Mouse (Mus musculus) liver, embryonic 16.5 days (tissue): ENCODE results near the gene Spata32. TPM values are rescaled to one million over a fixed set of nuclear protein-coding genes. Genes with fewer than 3 reads are reported as not detected.

Experiments
- ATAC-seq: fragments of 200-750 bp; cut with Nextera tagmentation; 2 replicates; pipeline ENCODE4 v1.8.0; 2017; ENCODE audit warnings: low read depth, mild to moderate bottlenecking, moderate number of reproducible peaks, moderate library complexity
- H3K27ac ChIP-seq: fragments of 300-500 bp; sonication (generic); 2 replicates; pipeline ENCODE4 v1.5.1; 2014; ENCODE audit warnings: mild to moderate bottlenecking, low read length
- H3K27me3 ChIP-seq: fragments of 300-500 bp; sonication (generic); 2 replicates; pipeline ENCODE4 v1.6.1; 2014; ENCODE audit warnings: low read depth, low read length, mixed read lengths; ENCODE audit not compliant: control insufficient read depth, insufficient read depth
- H3K36me3 ChIP-seq: fragments of 300-500 bp; sonication (generic); 2 replicates; pipeline ENCODE4 v1.6.1; 2014; ENCODE audit warnings: mild to moderate bottlenecking; ENCODE audit not compliant: control insufficient read depth, insufficient read depth
- H3K4me1 ChIP-seq: fragments of 300-500 bp; sonication (generic); 2 replicates; pipeline ENCODE4 v1.6.1; 2014; ENCODE audit warnings: low read depth, low read length, mixed read lengths; ENCODE audit not compliant: control insufficient read depth
- H3K4me2 ChIP-seq: fragments of 300-500 bp; sonication (generic); 2 replicates; pipeline ENCODE4 v1.6.1; 2014; ENCODE audit warnings: low read depth, low read length, mixed read lengths
- H3K4me3 ChIP-seq: fragments of 300-500 bp; sonication (generic); 2 replicates; pipeline ENCODE4 v1.5.1; 2014; ENCODE audit warnings: low read depth, mild to moderate bottlenecking, low read length
- H3K9ac ChIP-seq: fragments of 300-500 bp; sonication (generic); 2 replicates; pipeline ENCODE4 v1.6.1; 2014; ENCODE audit warnings: low read depth, low read length
- H3K9me3 ChIP-seq: fragments of 300-500 bp; sonication (generic); replicated peaks from 2 replicates; pipeline ENCODE4 v1.6.1; 2016; ENCODE audit warnings: low read length; ENCODE audit not compliant: control insufficient read depth
- WGBS: fragments of 180-500 bp; shearing (Covaris S2); extraction: QIAGEN DNeasy Blood & Tissue Kit; methylation state at CpG from one replicate; pipeline ENCODE4 v1.1.7; 2014; ENCODE audit not compliant: insufficient replicate concordance; 5-methylcytosine and 5-hydroxymethylcytosine counted together
- polyA plus RNA-seq: library from polyadenylated mRNA; unstranded; fragments of >200 nt; fragmentation: Nextera tagmentation; extraction: Ambion mirVana; gene quantifications from 2 replicates; pipeline ENCODE4 v1.2.1, GENCODE M21; 2015

The Spata32 gene
- polyA plus RNA-seq, 1 experiment from 2014 or later, result not detected

DNA sequence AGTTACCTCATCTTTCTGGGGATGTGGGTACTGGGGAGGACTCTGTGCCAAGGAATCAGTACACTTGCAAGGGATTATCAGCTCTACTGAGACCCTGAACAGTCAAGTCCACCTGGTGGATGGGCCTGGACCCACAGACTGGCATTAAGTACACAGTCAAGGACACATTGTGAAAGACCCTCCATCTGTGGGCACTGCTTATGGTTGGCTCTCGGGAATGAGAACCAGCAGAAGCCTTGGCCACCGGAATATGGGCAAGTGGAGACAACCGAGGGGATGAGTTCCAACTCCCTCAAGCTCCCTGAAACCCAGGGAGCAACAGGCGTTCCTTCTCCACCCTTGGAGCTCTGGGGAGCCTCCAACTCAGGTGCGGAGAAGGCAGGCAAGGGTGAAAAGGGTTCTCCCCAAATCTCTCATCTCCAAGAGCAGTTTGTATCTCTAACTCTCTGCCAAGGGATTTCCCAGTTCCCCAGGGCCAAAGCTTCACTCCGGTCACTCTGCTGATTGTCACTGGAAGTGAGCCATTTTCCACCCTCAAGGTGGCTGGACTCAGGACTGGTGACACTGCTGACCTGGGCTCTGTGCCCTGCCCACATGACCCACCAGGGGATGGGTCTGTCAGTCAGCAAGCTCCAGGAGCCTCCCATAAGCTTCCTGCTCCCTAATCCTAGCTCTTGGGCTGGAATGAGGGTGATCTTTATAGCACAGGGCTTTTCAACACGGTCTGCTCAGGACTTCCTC is 43.6 kb upstream of the Spata32 start:
- ATAC-seq, result no peak
- peaks cover 9% of the 10 kb centered on the region for H3K4me1 ChIP-seq
- H3K9ac ChIP-seq, result no peak overlapping the region
- H3K4me2 ChIP-seq, result no peak overlapping the region
- H3K4me3 ChIP-seq, result no peak overlapping the region
- 62% methylated on average over 7 of the region's 7 CpGs for WGBS
- H3K27ac ChIP-seq, result peak overlapping the region; percentile 27; the same call in 1 of the 2 replicates
- H3K27me3 ChIP-seq, result no peaks in the 10 kb centered on the region
- no peaks in the 10 kb centered on the region for H3K9me3 ChIP-seq
- no peaks in the 10 kb centered on the region for H3K36me3 ChIP-seq

DNA sequence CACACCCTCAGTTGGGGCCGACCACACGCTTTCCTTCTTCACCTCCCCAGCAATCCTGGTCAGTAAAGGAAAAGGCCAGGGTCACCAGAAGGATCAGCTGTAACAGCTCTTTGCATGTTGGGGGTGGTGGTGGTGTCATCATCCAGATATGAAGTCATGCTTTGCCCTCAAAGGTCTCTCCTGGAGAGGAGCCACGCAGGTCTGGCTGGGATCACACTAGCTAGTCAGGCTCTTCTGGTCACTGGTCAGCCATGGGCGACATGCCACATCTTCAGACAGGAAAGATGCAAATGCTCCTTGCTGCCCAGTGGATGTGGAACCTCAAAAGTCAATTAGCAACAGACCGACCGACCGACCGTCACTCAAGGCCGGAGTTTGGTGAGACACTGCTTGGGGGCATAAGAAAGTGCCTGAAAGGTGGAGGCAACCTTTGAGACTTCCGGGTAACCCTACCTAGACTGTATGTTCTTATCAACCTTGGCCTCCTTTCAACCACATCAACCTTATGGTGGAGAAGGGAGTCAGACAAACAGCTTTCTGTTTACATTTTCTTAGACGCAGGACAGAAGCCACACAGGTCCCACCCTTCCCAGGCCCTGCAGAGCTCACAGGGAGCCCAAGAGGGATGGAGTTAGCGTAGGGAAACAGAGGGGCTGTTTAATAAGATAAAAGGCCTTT is 42.4 kb upstream of the Spata32 start:
- Histone ChIP-seq H3K27ac (no peak overlapping the region), H3K4me3 (no peak overlapping the region), H3K36me3 (no peaks in the 10 kb centered on the region), H3K4me1 (peaks cover under 1% of the 10 kb centered on the region), H3K4me2 (no peak overlapping the region), H3K27me3 (no peaks in the 10 kb centered on the region), H3K9ac (no peak overlapping the region), H3K9me3 (no peaks in the 10 kb centered on the region)
- WGBS, result 66% methylated on average over 12 of the region's 12 CpGs
- no peak for ATAC-seq

DNA sequence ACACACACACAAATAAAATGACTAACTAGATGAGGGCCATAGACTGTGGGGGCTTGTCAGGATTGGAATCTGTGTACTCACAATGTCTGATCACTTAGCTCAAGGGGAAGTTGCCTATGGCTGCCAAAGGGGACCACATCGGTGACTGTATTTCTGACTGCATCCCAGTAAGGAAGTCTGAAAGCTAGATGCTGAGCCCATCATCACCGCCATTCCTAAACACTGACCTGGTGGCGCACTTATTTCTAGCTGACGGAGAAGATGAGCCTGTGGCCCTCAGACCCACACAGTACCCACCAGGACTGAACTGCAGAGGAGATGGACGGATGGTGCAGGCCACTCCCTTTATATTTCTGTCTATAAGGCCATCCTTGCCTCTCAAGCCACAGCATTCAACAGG is 41.8 kb upstream of the Spata32 start:
- H3K36me3 ChIP-seq, result no peaks in the 10 kb centered on the region
- WGBS, result 73% methylated on average over 5 of the region's 5 CpGs
- H3K27ac ChIP-seq, result no peak overlapping the region

GRCm38 (mm10) chr11:103257938-103258481 is 39.8 kb upstream of the Spata32 start:
- H3K9me3 ChIP-seq, result no peaks in the 10 kb centered on the region
- no peak for ATAC-seq
- H3K27ac ChIP-seq, result no peak overlapping the region
- H3K9ac ChIP-seq, result no peak overlapping the region
- H3K27me3 ChIP-seq, result no peaks in the 10 kb centered on the region
- 33% methylated on average over 4 of the region's 4 CpGs for WGBS
- no peaks in the 10 kb centered on the region for H3K36me3 ChIP-seq
- no peak overlapping the region for H3K4me2 ChIP-seq
- no peaks in the 10 kb centered on the region; the same call in 1 of the 2 replicates for H3K4me1 ChIP-seq
- H3K4me3 ChIP-seq, result no peak overlapping the region

More for the DNA sequence above, 41.8 kb upstream of the Spata32 start:
- no peaks in the 10 kb centered on the region for H3K27me3 ChIP-seq
- no peaks in the 10 kb centered on the region; the same call in 1 of the 2 replicates for H3K4me1 ChIP-seq
- H3K9ac ChIP-seq, result no peak overlapping the region
- no peak overlapping the region for H3K4me3 ChIP-seq
- no peak for ATAC-seq
- no peaks in the 10 kb centered on the region for H3K9me3 ChIP-seq
- H3K4me2 ChIP-seq, result no peak overlapping the region

- H3K36me3 ChIP-seq, result no peaks in the 10 kb centered on the region
- no peak overlapping the region for H3K4me3 ChIP-seq
- no peaks in the 10 kb centered on the region for H3K4me1 ChIP-seq
- no peak overlapping the region for H3K4me2 ChIP-seq
- WGBS, result 49% methylated on average over 5 of the region's 5 CpGs
- no peak overlapping the region for H3K9ac ChIP-seq
- H3K27me3 ChIP-seq, result no peaks in the 10 kb centered on the region
- H3K27ac ChIP-seq, result no peak overlapping the region
- no peak for ATAC-seq
- H3K9me3 ChIP-seq, result no peaks in the 10 kb centered on the region
Observed at GRCm38 (mm10) chr11:103253605-103254004, 35.4 kb upstream of the Spata32 start.

DNA sequence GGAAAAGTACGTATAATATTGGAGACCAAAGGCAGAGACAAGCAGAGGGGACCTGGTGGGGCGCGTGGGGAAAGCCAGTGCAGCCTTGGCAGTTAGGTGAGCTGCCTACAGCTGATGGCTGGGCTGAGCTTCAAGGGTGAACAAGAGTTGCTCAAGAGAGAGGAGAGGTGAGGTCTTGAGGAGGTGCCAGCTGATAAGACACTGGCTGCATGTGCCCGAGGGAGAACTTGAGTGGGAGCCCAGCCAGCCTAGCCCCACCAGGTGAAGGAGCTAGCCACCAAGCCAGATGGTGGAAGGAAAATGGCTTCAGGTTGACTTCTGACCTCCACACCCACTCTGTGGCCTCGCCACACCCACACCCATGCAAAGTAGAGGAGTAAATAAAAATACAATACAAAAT is 34.1 kb upstream of the Spata32 start:
- H3K4me3 ChIP-seq, result no peak overlapping the region
- H3K27me3 ChIP-seq, result no peaks in the 10 kb centered on the region
- H3K9ac ChIP-seq, result no peak overlapping the region
- H3K4me1 ChIP-seq, result no peaks in the 10 kb centered on the region
- no peak overlapping the region for H3K4me2 ChIP-seq
- H3K36me3 ChIP-seq, result no peaks in the 10 kb centered on the region
- H3K9me3 ChIP-seq, result no peaks in the 10 kb centered on the region
- no peak for ATAC-seq
- no peak overlapping the region for H3K27ac ChIP-seq
- 58% methylated on average over 5 of the region's 5 CpGs for WGBS

DNA sequence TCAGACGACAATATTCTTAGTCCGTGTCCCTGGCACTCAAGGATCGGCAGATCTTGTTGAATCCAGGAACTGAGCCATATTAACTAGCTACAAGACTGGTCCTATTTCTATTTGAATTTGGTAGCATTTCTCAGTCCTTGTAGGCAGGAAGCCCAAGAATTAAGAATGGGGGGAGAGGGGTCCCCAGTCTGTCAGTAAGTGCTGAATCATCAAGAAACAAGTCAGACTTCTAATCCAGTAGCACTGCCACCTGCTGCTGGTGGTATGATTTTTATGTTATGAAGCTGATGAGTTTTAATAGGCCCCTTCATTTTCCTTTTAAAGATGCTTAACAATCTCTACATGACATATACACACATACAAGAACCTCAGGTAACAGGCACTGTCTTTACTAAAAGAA is 32.1 kb upstream of the Spata32 start:
- no peak for ATAC-seq

DNA sequence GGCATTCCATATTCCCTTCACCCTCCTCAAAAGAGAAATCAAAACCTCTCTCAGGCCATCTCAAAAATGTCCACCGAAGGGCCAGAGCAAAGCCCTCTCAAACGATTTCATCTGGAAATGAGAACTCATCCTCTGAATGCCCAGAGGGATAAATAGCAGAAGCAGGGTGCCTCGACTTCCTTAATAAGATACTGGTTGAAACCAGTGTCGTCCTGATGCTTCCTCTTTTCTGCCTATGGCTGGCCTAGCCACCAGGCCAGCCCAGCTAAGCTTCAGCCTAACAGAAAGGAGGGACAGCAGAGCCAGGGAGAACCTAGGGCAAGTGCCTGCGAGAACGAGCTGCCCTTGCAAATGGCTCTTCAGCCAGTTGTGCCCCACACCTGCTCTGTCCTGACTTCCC is 31.3 kb upstream of the Spata32 start:
- peak; percentile 32; the same call in 1 of the 2 replicates for ATAC-seq
- H3K9me3 ChIP-seq, result no peaks in the 10 kb centered on the region
- peak overlapping the region; percentile 69 for H3K27ac ChIP-seq

More for the DNA sequence above, 32.1 kb upstream of the Spata32 start:
- Histone ChIP-seq H3K4me1 (peaks cover 9% of the 10 kb centered on the region), H3K27ac (no peak overlapping the region), H3K9me3 (no peaks in the 10 kb centered on the region), H3K4me3 (no peak overlapping the region), H3K9ac (no peak overlapping the region), H3K36me3 (no peaks in the 10 kb centered on the region), H3K27me3 (no peaks in the 10 kb centered on the region), H3K4me2 (no peak overlapping the region)
- WGBS, result 72% methylated on average over 3 of the region's 3 CpGs

GRCm38 (mm10) chr11:103248837-103249236 is 30.6 kb upstream of the Spata32 start:
- no peaks in the 10 kb centered on the region for H3K36me3 ChIP-seq
- H3K9ac ChIP-seq, result no peak overlapping the region
- H3K27me3 ChIP-seq, result no peaks in the 10 kb centered on the region
- H3K9me3 ChIP-seq, result no peaks in the 10 kb centered on the region
- WGBS, result 48% methylated on average over 5 of the region's 5 CpGs
- 0 out of 2 replicates have a peak overlapping the region, but pooled peaks have one; percentile 0 for H3K4me2 ChIP-seq
- peak overlapping the region; percentile 21; the same call in 1 of the 2 replicates for H3K27ac ChIP-seq
- peaks cover 9% of the 10 kb centered on the region for H3K4me1 ChIP-seq
- no peak overlapping the region for H3K4me3 ChIP-seq
- ATAC-seq, result no peak

More for the DNA sequence above, 31.3 kb upstream of the Spata32 start:
- H3K4me3 ChIP-seq, result no peak overlapping the region
- no peak overlapping the region for H3K9ac ChIP-seq
- 17% methylated on average over 6 of the region's 6 CpGs for WGBS
- H3K4me2 ChIP-seq, result 0 out of 2 replicates have a peak overlapping the region, but pooled peaks have one; percentile 0
- H3K27me3 ChIP-seq, result no peaks in the 10 kb centered on the region
- no peaks in the 10 kb centered on the region for H3K36me3 ChIP-seq
- H3K4me1 ChIP-seq, result peaks cover 9% of the 10 kb centered on the region
